Comparison of ENCODE assay signal across 12 mouse cellular contexts in genomic region chr10:89196444-89196843, GRCm38 (mm10).
"Had no signal": no experiment of that assay in that cellular context is flagged by ENCODE, and none has a peak within 500 bp of the region (broad histone marks: within the 10 kb centered on the region; RNA-seq: fewer than 3 reads in every experiment).

No protein-coding gene starts in this region.

- DNase-seq: kidney, adult 2 months; kidney, postnatal 25 days; layer of hippocampus, adult 9-11 months; liver, embryonic 13.5 days; lung, adult 2 months; lung, postnatal 14 days; lung, postnatal 4 days; midbrain, embryonic 14.5 days; right cerebral cortex, postnatal 25 days; spleen, adult 18-20 months; thymus, adult 18-20 months; thymus, postnatal 4 days had no signal
